Mouse (Mus musculus): Measurements from ENCODE around the gene Tgif1. TPM values are rescaled to one million over a fixed set of nuclear protein-coding genes. Genes with fewer than 3 reads are reported as not detected.

Gene Tgif1
- polyA plus RNA-seq, 1 experiment from 2014 or later, result 11.8 TPM

- Histone ChIP-seq H3K9ac (no peak overlapping the region), H3K4me2 (replicated peaks) (no peak overlapping the region), H3K27ac (no peak overlapping the region), H3K4me1 (replicated peaks; ENCODE audit: control insufficient read depth, insufficient read depth, low read length) (no peaks in the 10 kb centered on the region), H3K9me3 (ENCODE audit: control insufficient read depth, low read length) (no peaks in the 10 kb centered on the region), H3K4me3 (replicated peaks; ENCODE audit: low read length) (no peak overlapping the region), H3K36me3 (replicated peaks; ENCODE audit: control insufficient read depth, insufficient read depth) (no peaks in the 10 kb centered on the region), H3K27me3 (ENCODE audit: control insufficient read depth, insufficient read depth, low read length) (no peaks in the 10 kb centered on the region)
- 84% methylated on average over 16 of the region's 16 CpGs for WGBS
- DNase-seq (ENCODE audit: low spot score) (no peak), ATAC-seq (ENCODE audit: low FRiP score) (no peak)
Observed at GRCm38 (mm10) chr17:70886641-70887391, 33.5 kb upstream of the Tgif1 start.

- ATAC-seq (ENCODE audit: low FRiP score), result no peak
- no peak overlapping the region for H3K9ac ChIP-seq
- WGBS, result 82% methylated on average over 5 of the region's 5 CpGs
- H3K4me1 ChIP-seq (replicated peaks; ENCODE audit: control insufficient read depth, insufficient read depth, low read length), result no peaks in the 10 kb centered on the region
- no peaks in the 10 kb centered on the region for H3K9me3 ChIP-seq (ENCODE audit: control insufficient read depth, low read length)
- H3K27ac ChIP-seq, result no peak overlapping the region
- H3K4me2 ChIP-seq (replicated peaks), result no peak overlapping the region
- H3K27me3 ChIP-seq (ENCODE audit: control insufficient read depth, insufficient read depth, low read length), result no peaks in the 10 kb centered on the region
- H3K4me3 ChIP-seq (replicated peaks; ENCODE audit: low read length), result no peak overlapping the region
- DNase-seq (ENCODE audit: low spot score), result no peak
- H3K36me3 ChIP-seq (replicated peaks; ENCODE audit: control insufficient read depth, insufficient read depth), result no peaks in the 10 kb centered on the region
Observed at GRCm38 (mm10) chr17:70885868-70886267, 32.5 kb upstream of the Tgif1 start.

GRCm38 (mm10) chr17:70881934-70882333 lies 28.6 kb upstream of the Tgif1 start:
- ATAC-seq (ENCODE audit: low FRiP score) (no peak), DNase-seq (ENCODE audit: low spot score) (no peak)
- Histone ChIP-seq H3K4me3 (replicated peaks; ENCODE audit: low read length) (no peak overlapping the region), H3K9ac (no peak overlapping the region), H3K27me3 (ENCODE audit: control insufficient read depth, insufficient read depth, low read length) (no peaks in the 10 kb centered on the region), H3K36me3 (replicated peaks; ENCODE audit: control insufficient read depth, insufficient read depth) (no peaks in the 10 kb centered on the region), H3K4me2 (replicated peaks) (no peak overlapping the region), H3K27ac (no peak overlapping the region), H3K4me1 (replicated peaks; ENCODE audit: control insufficient read depth, insufficient read depth, low read length) (no peaks in the 10 kb centered on the region), H3K9me3 (ENCODE audit: control insufficient read depth, low read length) (no peaks in the 10 kb centered on the region)
- WGBS, result 86% methylated on average over 10 of the region's 10 CpGs

- DNase-seq (ENCODE audit: low spot score), result no peak
- 45% methylated on average over 7 of the region's 7 CpGs for WGBS
- H3K4me2 ChIP-seq (replicated peaks), result no peak overlapping the region
Observed at GRCm38 (mm10) chr17:70881194-70881593, 27.8 kb upstream of the Tgif1 start.

GRCm38 (mm10) chr17:70878237-70878636 lies 24.9 kb upstream of the Tgif1 start:
- no peak for DNase-seq (ENCODE audit: low spot score)
- Histone ChIP-seq H3K27ac (no peak overlapping the region), H3K36me3 (replicated peaks; ENCODE audit: control insufficient read depth, insufficient read depth) (no peaks in the 10 kb centered on the region), H3K9me3 (ENCODE audit: control insufficient read depth, low read length) (0 out of 2 replicates have a peak, but pooled peaks cover 4% of the 10 kb centered on the region), H3K4me3 (replicated peaks; ENCODE audit: low read length) (no peak overlapping the region), H3K4me2 (replicated peaks) (no peak overlapping the region), H3K9ac (no peak overlapping the region), H3K27me3 (ENCODE audit: control insufficient read depth, insufficient read depth, low read length) (no peaks in the 10 kb centered on the region), H3K4me1 (replicated peaks; ENCODE audit: control insufficient read depth, insufficient read depth, low read length) (0 out of 2 replicates have a peak, but pooled peaks cover 6% of the 10 kb centered on the region)
- ATAC-seq (ENCODE audit: low FRiP score), result no peak

More at GRCm38 (mm10) chr17:70881194-70881593, 27.8 kb upstream of the Tgif1 start:
- Histone ChIP-seq H3K4me1 (replicated peaks; ENCODE audit: control insufficient read depth, insufficient read depth, low read length) (no peaks in the 10 kb centered on the region), H3K9ac (no peak overlapping the region), H3K27me3 (ENCODE audit: control insufficient read depth, insufficient read depth, low read length) (no peaks in the 10 kb centered on the region), H3K36me3 (replicated peaks; ENCODE audit: control insufficient read depth, insufficient read depth) (no peaks in the 10 kb centered on the region), H3K4me3 (replicated peaks; ENCODE audit: low read length) (no peak overlapping the region), H3K27ac (no peak overlapping the region), H3K9me3 (ENCODE audit: control insufficient read depth, low read length) (no peaks in the 10 kb centered on the region)
- no peak for ATAC-seq (ENCODE audit: low FRiP score)

- H3K9me3 ChIP-seq (ENCODE audit: control insufficient read depth, low read length), result 0 out of 2 replicates have a peak, but pooled peaks cover 4% of the 10 kb centered on the region
- H3K4me3 ChIP-seq (replicated peaks; ENCODE audit: low read length), result peak overlapping the region; percentile 17
- H3K9ac ChIP-seq, result no peak overlapping the region
- WGBS, result 48% methylated on average over 7 of the region's 7 CpGs
- no peaks in the 10 kb centered on the region for H3K27me3 ChIP-seq (ENCODE audit: control insufficient read depth, insufficient read depth, low read length)
- no peak overlapping the region for H3K27ac ChIP-seq
- peaks cover 10% of the 10 kb centered on the region; the same call in 1 of the 2 replicates for H3K4me1 ChIP-seq (replicated peaks; ENCODE audit: control insufficient read depth, insufficient read depth, low read length)
- DNase-seq (ENCODE audit: low spot score) (no peak), ATAC-seq (ENCODE audit: low FRiP score) (peak; percentile 51; the same call in 1 of the 2 replicates)
- H3K36me3 ChIP-seq (replicated peaks; ENCODE audit: control insufficient read depth, insufficient read depth), result no peaks in the 10 kb centered on the region
- H3K4me2 ChIP-seq (replicated peaks), result peak overlapping the region; percentile 53
Observed at GRCm38 (mm10) chr17:70873778-70874124, 20.4 kb upstream of the Tgif1 start.

- WGBS, result 18% methylated on average over 21 of the region's 21 CpGs
- peak; percentile 54 for ATAC-seq (ENCODE audit: low FRiP score)
Observed at GRCm38 (mm10) chr17:70872936-70873777, 19.8 kb upstream of the Tgif1 start.

GRCm38 (mm10) chr17:70872094-70872929 lies 19.0 kb upstream of the Tgif1 start:
- Histone ChIP-seq H3K27ac (peak overlapping the region; percentile 47; the same call in 1 of the 2 replicates), H3K4me3 (replicated peaks; ENCODE audit: low read length) (peak overlapping the region; percentile 17; the same call in 1 of the 2 replicates), H3K27me3 (ENCODE audit: control insufficient read depth, insufficient read depth, low read length) (no peaks in the 10 kb centered on the region), H3K4me1 (replicated peaks; ENCODE audit: control insufficient read depth, insufficient read depth, low read length) (peaks cover 10% of the 10 kb centered on the region; the same call in 1 of the 2 replicates), H3K36me3 (replicated peaks; ENCODE audit: control insufficient read depth, insufficient read depth) (no peaks in the 10 kb centered on the region), H3K9me3 (ENCODE audit: control insufficient read depth, low read length) (0 out of 2 replicates have a peak, but pooled peaks cover 4% of the 10 kb centered on the region), H3K9ac (peak overlapping the region; percentile 36; the same call in 1 of the 2 replicates), H3K4me2 (replicated peaks) (peak overlapping the region; percentile 53)
- DNase-seq (ENCODE audit: low spot score), result peak; percentile 54
- ATAC-seq (ENCODE audit: low FRiP score), result peak; percentile 87
- WGBS, result 2% methylated on average over 14 of the region's 14 CpGs

More at GRCm38 (mm10) chr17:70872936-70873777, 19.8 kb upstream of the Tgif1 start:
- Histone ChIP-seq H3K27me3 (ENCODE audit: control insufficient read depth, insufficient read depth, low read length) (no peaks in the 10 kb centered on the region), H3K27ac (peak overlapping the region; percentile 47), H3K4me3 (replicated peaks; ENCODE audit: low read length) (peak overlapping the region; percentile 17), H3K36me3 (replicated peaks; ENCODE audit: control insufficient read depth, insufficient read depth) (no peaks in the 10 kb centered on the region), H3K9me3 (ENCODE audit: control insufficient read depth, low read length) (0 out of 2 replicates have a peak, but pooled peaks cover 4% of the 10 kb centered on the region), H3K9ac (peak overlapping the region; percentile 36; the same call in 1 of the 2 replicates), H3K4me1 (replicated peaks; ENCODE audit: control insufficient read depth, insufficient read depth, low read length) (peaks cover 10% of the 10 kb centered on the region; the same call in 1 of the 2 replicates), H3K4me2 (replicated peaks) (peak overlapping the region; percentile 53)
- DNase-seq (ENCODE audit: low spot score), result peak; percentile 73

Measured in hindbrain, embryonic 14.5 days (tissue).